Mouse (Mus musculus) bone marrow macrophage, adult 2 months (primary cell): ENCODE measurements around the gene Supt3.

Experiments used
- CTCF ChIP-seq: IDR thresholded peaks from 2 replicates; pipeline ENCODE4 v1.5.1; 2012; ENCODE audit warnings: low read depth, mild to moderate bottlenecking, low read length, moderate library complexity
- POLR2A ChIP-seq: IDR thresholded peaks from 2 replicates; pipeline ENCODE4 v1.6.1; 2012; ENCODE audit warnings: mild to moderate bottlenecking, low read depth, low read length, borderline replicate concordance

- TF ChIP-seq CTCF (no peak), POLR2A (no peak)
These were observed 227.7 kb downstream of the Supt3 start for GRCm38 (mm10) chr17:45004477-45005170.
